Mouse (Mus musculus) ovary, postnatal 10 days (tissue): ENCODE results near the gene Olfr1090.

ENCODE experiments used
- DNase-seq: peaks from one replicate; pipeline ENCODE4 v3.0.0; 2022; ENCODE audit warnings: low spot score

Olfr1090 gene

DNA sequence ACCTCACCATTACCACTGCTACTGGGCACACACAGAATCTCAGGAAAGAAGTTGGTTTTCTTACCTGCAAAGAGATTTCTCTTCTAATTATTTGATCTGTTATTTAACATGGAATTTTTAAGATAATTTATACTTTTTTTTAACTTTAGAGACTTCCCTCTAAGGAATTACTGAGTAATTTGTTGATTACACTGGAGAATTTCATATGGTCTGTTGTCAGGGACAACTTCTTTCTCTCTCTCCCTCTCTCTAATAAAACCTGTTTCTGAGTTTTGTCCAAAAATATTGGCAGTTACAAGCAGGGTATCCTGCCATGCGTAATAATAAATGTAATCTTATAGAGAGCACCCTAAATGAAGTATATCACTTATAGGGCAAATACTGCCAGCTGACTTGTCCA lies at the start of gene Olfr1090:
Gene Olfr1090 (minus strand): TSS at position 101 of the 400 bp plus-strand sequence.
- no peak for DNase-seq

DNA sequence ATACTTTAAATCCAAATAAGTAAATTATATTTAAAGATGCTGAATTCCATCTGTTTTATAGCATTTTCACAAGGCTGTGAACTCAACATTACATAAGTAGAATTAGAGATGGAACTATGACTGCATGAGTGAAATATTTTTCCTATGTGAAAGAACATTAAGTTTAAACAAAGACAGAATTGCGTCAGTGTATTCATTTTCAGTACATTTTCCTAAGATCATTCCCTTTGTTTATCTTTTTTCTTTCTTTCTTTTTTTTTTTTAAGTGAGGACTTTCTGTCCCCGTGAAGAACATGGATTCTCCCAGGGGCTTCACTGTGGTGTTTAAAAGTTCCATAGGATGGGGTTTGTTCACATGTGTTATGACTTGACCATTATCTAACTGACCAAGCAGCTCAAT lies 23.4 kb upstream of the Olfr1090 start, which contains the start of gene Olfr1093:
Gene Olfr1093 (plus strand): TSS at position 301 of the 400 bp plus-strand sequence.
- no peak for DNase-seq

DNA sequence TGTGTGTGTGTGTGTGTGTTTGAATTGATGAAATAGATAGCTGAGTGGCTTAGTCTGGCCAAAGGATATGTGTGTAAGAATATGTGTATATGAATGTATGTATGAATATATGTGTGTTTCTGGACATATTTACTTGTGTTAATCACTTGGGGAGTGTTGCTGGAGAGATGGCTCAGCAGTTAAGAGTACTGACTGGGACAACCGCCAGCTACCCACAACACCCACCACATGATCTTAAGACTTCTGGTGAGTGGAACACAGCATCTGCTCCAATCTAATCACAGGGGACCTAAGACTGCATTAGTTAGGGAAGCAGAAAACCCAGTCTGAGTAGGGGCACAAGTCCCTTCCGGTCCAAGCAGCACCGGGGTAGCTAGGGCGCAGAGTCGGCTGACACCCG lies 2.3 kb upstream of the Olfr1090 start:
- no peak for DNase-seq

DNA sequence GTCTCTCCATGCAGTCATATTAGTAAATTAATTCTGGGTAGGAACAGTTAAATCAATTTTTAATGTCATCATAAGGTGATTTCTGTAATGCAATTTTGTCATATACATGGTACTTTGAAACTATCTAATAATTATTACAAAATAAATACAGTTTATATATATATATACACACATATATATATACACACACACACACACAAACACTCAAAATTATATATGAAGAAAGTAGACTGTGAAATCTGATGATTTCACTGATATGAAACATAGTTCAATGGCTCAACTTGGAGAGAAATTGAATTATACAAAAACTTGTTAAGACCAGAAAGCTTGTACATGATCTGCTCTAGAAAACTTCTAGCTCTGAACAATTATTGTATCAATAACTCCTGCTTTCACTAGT lies 25.2 kb downstream of the Olfr1090 start, which contains the start of gene Olfr1089:
Gene Olfr1089 (minus strand): TSS at position 101 of the 400 bp plus-strand sequence.
- DNase-seq, result no peak
